Mouse (Mus musculus) layer of hippocampus, adult 18-20 months (tissue): Measurements from ENCODE around the gene Fscn3. TPM values are rescaled to one million over a fixed set of nuclear protein-coding genes. Genes with fewer than 3 reads are reported as not detected.
A peak's percentile ranks its signal among the peaks of the same experiment; 100 is the strongest.

Source experiments
- DNase-seq, 2 experiments: peaks; one replicate each; pipeline ENCODE4 v3.0.0; 2022; ENCODE audit warnings: low spot score in 2 of 2
- total RNA-seq, 2 experiments: library from RNA; stranded (reverse); gene quantifications; 2 replicates each; pipeline ENCODE4 v1.2.3; 2021

The Fscn3 gene
- total RNA-seq, 2 experiments from 2014 or later, result not detected

DNA sequence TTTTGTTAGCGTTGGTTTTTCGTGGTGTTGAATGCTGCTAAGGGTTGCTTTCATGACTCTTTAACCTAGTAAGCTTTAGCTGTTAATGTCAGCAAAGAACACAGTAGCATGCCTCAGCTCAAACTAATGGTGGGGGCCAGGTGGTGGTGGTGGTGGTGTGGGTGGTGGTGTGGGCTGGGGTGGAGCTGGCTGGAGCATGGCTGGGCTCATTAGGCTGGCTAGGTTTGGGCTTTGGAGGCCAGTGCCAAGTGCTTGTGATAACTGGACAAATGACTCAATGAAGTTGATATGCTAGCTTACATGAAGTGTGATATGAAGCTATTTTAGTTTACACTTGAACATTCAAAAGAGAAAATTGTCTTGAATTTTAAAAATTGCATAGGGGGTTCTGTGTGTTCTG is 58.4 kb downstream of the Fscn3 start:
- no peak for DNase-seq

DNA sequence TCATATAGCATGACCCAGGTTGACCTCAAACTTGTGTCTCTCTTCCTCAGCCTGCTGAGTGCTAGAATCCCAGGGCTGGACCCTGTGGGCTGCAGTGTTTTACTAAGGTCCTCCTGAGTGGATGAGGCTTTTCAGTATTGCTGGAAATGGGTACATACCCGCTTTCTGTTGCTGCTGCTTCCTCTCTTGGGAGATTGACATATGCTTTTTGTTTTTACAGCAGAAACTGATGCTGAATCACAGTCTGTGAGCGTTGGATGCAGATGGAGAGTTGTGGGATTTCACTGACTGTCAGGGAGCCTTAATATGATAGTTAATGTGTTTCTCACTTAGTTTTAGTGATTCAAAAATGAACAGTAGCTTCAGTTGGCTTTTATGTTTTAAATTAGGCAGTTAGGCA is 58.9 kb downstream of the Fscn3 start:
- peak; percentile 37 to 79 for DNase-seq

DNA sequence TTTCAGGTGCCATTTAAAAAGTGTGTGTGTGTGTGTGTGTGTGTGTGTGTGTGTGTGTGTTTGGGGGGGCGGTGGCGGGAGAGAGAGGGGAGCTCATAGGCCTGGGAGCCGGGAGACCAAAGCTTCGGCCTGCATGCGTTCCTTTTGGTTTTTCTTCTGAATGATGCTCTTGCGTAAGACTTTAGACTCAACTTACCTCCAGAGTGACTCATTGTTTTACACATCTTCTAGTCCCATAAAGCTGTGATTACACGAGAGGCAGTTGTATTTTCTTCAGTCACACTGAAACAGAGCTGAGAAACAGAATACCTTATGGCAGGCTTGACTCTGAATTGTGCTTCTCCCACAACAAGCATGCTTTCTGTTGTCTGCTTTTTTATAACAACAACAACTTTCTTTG is 59.3 kb downstream of the Fscn3 start:
- DNase-seq, result no peak

Other genes with a start within 250 kb of the Fscn3 start
- gene Zfp800, start 29.8 kb upstream of the Fscn3 start, total RNA-seq, result 10 to 100 TPM; 26.0 to 26.6 TPM
- gene Arf5, start 4.2 kb upstream of the Fscn3 start, total RNA-seq, result 100 to 1,000 TPM; 258 to 267 TPM
- gene Gcc1, start 601 bp downstream of the Fscn3 start, total RNA-seq, result 10 to 100 TPM; 18.3 to 20.8 TPM
- gene Pax4, start 21.6 kb downstream of the Fscn3 start, total RNA-seq, result not detected
- 100 to 1,000 TPM; 115 to 117 TPM for gene Snd1, start 47.4 kb downstream of the Fscn3 start, total RNA-seq